Mouse (Mus musculus) ovary, postnatal 36 days (tissue): ENCODE data around the gene Dph5.
"Not testable (repeated sequence)": the region's sequence is repeated elsewhere in the genome, so short reads cannot be mapped to it uniquely, and the experiment has no call there.

Experiments used
- DNase-seq: peaks from one replicate; pipeline ENCODE4 v3.0.0; 2022; ENCODE audit warnings: low spot score, mixed read lengths

Gene Dph5

GRCm38 (mm10) chr3:115892341-115892740 lies 4.7 kb downstream of the Dph5 start:
- no peak for DNase-seq

GRCm38 (mm10) chr3:115893166-115893565 lies 5.5 kb downstream of the Dph5 start:
- DNase-seq = no peak

DNA sequence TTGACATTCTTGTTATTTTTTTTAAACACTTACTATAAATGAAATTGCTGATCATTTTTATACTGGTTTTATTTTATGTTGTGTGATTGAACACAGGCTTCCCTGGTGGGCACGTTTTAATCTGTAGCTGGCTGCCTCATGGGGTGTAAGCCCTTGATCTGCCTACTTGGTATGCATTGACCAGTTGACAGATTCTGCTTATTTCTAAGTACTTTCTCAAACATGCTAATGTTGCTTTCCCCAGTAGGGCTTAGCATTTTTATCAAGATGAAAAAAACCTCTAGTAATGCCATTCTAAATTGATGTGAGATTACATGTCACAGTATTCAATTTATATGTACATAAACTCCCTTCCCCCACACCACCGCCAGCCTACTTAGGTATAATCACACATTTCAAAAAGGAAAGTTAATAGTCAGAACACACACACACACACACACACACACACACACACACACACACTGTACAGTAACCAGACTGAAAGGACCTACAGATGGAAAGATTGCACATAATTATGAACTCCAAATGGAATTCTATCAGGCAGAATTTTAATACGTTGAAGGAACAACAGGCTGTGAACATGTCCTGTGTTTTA lies 10.8 kb downstream of the Dph5 start:
- no peak for DNase-seq

DNA sequence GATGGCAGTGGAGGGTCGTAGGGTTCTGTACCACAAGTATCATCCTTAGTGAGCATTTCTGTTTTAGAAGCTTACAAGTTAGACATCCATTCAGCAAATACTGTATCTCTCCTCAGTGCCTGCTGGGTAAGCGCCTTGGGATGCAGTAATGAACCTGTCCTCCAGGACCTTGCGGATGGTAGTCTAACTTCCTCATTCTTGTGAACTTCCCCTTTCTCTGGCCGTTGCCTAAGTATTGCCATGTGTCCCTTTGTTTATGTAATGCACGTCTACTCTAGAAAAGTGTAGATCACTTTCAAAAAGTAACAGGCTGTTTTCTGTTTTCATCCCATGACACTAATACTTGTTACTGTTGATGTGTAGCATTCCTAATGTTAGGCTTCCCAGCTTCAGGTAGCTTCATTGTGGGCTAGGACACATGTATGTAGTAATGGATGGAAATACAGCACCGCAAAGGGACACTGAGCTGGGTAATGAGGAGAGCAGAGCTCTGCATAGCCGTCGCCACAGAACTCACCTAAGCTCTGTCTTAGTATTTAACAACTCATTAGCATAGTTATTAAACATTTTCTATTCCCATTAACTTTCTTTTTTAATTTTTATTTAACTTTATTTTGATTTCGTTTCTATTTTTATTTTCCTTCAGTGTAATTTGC lies 14.8 kb downstream of the Dph5 start:
- no peak for DNase-seq

DNA sequence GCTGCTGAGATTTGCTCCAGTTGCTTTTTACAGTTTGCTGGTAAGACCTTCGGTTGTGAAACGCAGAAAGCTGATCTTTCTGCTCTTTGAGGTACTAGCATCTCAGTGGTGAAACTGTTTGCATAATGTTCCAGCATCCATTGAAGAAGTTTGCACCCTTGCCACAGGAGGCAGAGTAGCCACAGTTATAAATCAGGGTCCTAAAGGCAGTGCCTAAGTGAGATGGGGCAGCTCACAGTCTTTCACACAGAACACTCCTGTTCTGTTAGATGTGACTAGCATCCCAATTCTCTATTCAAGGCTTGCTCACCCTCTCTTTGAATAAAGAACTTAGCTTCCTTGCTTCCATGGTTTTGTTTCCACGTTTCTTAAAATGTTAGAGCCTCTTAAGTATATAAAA lies 17.4 kb downstream of the Dph5 start:
- DNase-seq = no peak

DNA sequence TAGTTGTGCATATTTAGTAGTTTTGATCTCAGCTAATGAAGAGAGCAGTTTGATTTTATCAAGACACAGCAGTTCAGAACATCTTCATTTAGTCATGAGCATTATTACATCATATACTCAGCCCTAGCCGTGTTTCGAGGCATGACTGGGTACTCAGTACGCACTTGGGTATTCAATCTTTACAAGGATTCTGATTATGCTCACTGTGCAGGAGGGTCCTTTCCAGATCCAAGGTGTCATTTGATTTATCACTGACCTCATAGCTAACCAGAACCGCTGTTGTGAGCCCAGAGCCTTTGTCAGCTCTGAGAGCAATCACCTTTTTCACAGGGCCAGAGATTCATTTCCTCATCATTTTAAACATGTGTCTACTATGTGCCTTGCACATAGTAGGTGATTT lies 17.9 kb downstream of the Dph5 start:
- no peak for DNase-seq

GRCm38 (mm10) chr3:115907406-115907805 lies 19.8 kb downstream of the Dph5 start:
- DNase-seq = not testable (repeated sequence)

DNA sequence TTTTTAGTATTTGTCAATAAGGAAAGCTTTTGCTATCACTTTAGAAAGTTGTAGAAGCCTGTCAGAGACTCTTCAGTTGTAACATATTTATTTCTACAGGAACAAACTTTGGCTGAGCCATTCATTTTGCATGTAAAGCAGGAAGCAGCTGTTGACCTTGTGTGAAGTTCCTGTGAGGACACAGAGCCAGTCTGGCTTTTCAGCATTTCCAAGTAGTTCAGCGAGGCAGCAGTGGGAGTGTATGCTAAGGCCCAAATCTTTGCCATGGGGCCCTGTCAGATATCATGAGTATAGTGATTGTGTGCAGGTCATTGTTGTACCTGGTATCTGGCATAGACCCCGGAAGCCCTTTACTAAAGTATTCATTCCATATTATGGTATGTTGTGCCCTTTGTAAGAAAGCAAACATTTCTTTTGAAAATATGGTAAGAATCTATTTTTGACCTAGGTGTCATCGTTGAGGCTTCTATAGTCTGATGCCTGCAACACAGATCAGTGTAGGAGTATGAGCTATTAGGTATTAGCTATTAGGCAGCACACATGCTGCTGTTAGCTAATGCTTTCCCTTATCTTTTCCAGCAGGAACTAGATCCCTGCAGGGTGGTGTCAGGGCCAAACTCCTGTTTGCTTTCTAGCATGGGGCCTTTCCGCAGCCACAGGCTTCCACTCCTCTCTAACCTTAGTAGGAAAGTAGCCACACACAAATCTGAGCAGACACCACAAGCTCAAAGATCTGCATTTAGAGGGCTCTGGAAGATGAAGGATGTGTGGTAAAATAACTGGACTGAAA lies 37.0 kb downstream of the Dph5 start:
- no peak for DNase-seq

GRCm38 (mm10) chr3:115926531-115926930 lies 38.9 kb downstream of the Dph5 start:
- no peak for DNase-seq

GRCm38 (mm10) chr3:115931701-115932100 lies 44.1 kb downstream of the Dph5 start:
- DNase-seq = no peak

DNA sequence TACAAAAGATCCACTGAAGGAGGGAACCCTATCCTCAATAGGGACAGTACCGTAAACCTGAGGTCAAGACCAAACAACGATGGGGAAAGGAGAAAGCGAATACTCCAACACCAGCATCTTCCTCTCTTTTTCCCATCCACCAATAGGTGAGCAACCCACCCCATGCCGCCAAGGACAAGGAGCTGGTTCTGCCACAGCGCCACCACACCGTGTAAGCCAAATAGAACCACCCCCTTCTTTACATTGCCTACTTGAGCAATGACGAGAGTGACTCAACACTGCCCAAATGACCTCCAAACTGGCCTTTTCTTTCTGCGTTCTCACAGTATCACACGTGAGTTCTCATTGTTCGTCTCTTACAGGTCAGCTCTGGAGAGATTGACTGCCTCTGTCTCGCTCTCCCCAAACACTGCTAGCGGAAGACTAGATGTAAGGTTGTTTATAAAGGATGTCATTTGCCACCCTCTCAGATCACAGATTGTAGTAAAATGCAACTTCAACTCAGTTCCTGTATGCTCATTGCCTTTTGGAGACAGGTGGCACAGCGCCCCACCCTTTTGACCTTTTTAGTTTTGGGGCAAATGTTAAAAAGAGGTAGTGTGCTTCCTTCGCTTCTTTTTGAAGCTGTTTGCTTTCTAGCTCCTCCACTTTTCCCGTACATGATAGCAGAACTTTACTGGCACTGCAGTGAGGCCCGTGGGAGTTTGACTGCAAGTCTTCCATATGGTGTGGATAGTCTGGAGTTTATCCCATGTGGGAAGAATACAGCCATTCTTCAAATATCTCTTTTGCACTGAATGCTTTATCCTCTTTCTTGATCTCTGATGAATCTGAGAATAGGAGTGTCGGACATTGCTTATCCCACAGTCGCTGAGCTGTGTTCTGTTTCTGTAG lies 45.9 kb downstream of the Dph5 start:
- no peak for DNase-seq

- DNase-seq = peak; percentile 26
Measured at GRCm38 (mm10) chr3:115936734-115937599, 49.3 kb downstream of the Dph5 start.

DNA sequence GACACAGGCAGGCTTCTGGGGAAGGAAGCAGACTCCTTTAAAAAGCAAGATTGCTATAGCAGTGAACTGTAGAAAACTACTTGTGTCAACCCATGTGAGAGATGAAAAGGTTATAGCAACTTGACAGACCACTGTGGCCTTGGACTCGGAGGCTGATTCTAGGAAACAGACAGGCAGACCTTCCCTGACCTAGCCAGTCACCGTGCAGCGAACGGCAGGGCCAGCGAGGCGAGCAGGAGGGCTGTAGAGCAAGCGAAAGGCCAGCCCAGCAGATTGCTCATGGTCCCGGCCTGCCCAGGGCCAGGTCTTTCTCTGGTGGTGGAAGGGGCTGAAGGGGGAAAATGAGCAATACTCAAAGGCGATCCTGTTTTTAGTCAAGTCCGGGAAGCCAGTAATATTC lies 50.2 kb downstream of the Dph5 start:
- DNase-seq = peak; percentile 20

DNA sequence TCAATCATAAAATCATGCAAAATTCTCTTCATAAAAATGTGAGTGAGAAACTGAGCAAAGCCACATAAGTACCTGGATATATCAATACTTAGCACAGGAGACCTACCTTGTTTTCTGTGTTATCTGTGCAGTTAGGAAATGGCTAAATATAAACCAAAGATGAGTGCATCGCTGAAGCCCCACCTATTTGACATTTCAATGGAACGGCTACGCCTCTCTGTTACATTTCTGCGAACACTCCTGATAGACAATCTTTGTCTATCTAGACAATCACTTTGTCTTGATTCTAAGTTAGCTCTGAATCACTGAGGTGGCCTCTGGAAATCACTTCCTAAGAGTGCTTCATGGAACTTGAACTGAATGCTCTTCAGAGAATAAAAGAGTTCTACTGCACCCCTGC lies 52.9 kb downstream of the Dph5 start:
- DNase-seq = no peak

- DNase-seq = no peak
Measured at GRCm38 (mm10) chr3:115941464-115941863, 53.8 kb downstream of the Dph5 start.

GRCm38 (mm10) chr3:115944376-115944775 lies 56.7 kb downstream of the Dph5 start:
- DNase-seq = no peak

GRCm38 (mm10) chr3:115946272-115946671 lies 58.6 kb downstream of the Dph5 start:
- DNase-seq = no peak

DNA sequence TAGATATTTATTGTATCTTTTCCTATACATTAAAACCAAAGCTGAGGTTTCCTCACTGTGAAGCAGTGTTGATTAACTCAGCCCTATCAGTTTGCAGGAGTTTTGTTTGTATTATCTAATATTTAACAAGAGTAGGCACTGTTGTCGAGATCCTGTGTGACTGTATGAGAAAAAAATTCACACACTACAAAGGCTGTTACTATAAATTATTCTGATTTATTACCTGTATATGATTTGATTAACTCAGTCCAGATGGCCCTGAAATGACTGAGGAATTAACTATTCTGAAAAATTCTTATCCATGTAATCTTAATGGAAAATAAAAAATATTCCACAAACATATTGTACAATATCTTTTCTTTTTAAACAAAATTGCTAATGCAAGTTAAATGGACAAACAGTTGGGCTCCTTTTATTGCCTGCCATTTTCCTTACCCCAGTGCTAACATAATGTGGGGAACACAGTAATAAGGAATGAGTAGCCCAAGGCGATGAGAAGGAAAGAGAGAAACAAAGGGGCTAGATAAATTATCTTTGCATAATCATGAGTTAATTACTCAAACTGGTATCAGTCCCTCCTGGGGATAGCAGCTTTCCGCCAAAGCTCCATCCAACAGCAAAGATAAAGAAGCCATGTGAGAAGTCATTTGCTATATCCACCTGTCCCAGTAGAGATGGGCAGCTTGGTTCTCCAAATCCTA lies 61.7 kb downstream of the Dph5 start:
- no peak for DNase-seq

DNA sequence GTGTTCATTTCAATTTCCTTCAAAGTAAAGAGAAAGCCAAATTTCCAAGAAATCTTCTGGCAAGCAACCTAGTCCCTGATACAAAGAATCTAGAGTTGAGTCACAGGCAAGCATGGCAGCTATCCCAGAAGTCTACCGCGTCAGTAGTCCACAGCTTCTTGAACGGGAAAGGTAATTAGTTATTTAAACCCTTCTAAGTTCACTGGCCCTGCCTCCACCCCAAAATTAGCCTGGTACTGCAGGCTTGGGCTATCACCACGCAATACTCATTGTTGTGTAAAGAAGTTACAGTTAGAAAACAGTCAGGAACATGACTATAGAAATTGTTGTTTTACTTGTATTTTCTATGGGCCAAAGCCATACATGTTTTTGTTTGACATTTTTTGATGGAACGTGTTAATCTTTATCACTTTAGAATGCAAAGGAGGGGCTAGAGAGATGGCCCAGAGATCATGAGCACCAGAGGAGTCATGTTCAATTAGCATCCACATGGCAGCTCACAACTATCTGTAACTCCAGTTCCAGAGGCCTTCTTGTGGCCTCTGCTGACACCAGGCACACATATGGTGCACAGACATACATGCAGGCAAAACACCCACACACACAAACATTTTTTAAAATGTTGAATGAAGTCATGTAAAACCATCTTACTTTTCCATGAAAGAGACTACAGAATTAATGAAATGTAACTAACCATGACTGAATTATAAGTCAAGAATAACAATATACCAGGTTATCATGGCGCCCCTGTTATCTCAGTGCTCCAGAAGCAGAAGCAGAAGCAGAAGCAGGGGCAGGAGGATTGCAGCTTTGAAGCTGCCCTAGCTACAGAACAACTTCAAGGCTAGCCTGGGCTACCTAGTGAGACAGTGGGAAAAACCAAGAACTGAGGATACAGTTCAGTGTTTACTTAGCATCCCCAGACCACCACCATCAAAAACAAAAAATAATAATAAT lies 62.6 kb downstream of the Dph5 start:
- DNase-seq = no peak
